Mouse (Mus musculus): ENCODE results near the gene Pold1.

DNA sequence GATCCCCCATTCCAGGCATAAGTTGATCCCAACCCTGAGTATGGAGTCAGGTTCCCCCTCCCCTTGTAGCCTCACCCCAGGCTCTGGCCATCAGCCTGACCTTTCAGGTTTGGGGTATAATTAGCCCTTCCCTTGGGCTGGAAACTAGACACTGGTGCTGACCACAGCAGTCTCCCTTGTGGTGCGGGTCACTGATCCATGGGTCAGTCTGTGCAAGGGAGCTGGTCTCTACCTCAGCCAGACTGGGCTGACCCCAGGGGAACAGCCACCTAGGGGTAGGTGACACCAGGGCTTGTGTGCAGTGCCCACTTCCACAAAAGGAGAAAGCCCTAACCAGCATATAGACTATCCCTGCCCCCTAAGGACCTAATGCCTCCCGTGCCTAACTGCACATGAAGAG, 25.6 kb downstream of the Pold1 start:
- TF ChIP-seq POLR2A (IDR thresholded peaks at IDR 0.05; ENCODE audit: insufficient read depth, low read length) (no peak), CTCF (IDR thresholded peaks at IDR 0.05; ENCODE audit: low read depth, low read length) (no peak), EP300 (IDR thresholded peaks at IDR 0.05; ENCODE audit: insufficient read depth, low read depth, low read length) (no peak)

Measured in ES-Bruce4 (cell line).